Mouse (Mus musculus): ENCODE data around the gene 1110032F04Rik. TPM values are rescaled to one million over a fixed set of nuclear protein-coding genes. Genes with fewer than 3 reads are reported as not detected.

The 1110032F04Rik gene
- total and polyA plus RNA-seq, 3 experiments: 0.64 to 1.2 (median 0.76) TPM

DNA sequence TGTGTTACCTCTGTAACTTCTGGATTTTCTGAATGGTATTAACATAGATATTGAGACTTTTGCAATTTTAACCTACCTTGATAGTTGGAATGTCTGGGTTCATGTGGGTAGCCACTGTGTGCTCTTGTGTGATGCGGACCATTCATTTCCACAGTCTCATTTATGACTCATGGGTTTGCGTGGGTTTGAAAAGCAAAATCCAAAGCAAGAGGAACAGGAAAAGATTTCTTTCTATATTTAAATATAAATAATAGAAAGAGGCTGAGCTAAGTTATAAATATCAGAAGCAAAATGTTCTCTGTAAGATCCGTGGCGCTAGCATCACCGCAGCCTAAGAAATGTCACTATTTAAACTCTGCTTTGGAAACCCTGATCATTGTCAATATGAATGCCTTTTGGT, 41.7 kb upstream of the 1110032F04Rik start:
- TF ChIP-seq CTCF (IDR thresholded peaks at IDR 0.05) (no peak), POLR2A (IDR thresholded peaks at IDR 0.05; ENCODE audit: insufficient read depth, low read depth, low read length) (no peak), EP300 (IDR thresholded peaks at IDR 0.05; ENCODE audit: insufficient read depth, low read depth, low read length) (no peak)
- Histone ChIP-seq H3K4me1 (ENCODE audit: control insufficient read depth, insufficient read depth, low read length) (no peaks in the 10 kb centered on the region), H3K27me3 (ENCODE audit: control insufficient read depth, insufficient read depth, low read length) (no peaks in the 10 kb centered on the region), H3K9ac (ENCODE audit: low read depth, low read length) (no peak overlapping the region), H3K4me3 (no peak overlapping the region), H3K27ac (no peak overlapping the region), H3K36me3 (ENCODE audit: control insufficient read depth, insufficient read depth, low read length) (no peaks in the 10 kb centered on the region), H3K79me2 (replicated peaks; ENCODE audit: control insufficient read depth, insufficient read depth, low read length) (no peaks in the 10 kb centered on the region)
- intact Hi-C loops (cut with DNase I): no loop called here
- 88% methylated on average over 5 of the region's 5 CpGs for WGBS
- DNase-seq: no peak

DNA sequence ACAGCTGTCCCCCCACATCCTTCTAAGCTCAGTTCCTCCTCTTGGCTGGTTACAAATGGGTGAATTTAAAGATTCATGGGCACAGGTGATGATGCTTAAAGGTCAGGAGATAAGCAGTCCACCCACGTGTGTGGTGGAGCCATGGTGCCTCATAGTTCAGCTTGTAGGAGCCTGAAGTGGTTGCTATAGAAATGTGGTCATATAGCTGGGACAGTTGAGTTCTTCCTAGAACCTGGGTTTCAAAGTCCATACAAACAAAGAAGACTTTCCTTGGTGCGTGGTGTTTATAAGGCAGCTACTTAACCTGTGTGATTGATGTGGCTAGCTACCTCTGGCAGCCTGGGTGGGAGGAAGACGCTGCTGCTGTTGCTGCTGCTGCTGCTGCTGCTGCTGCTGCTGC, 39.4 kb upstream of the 1110032F04Rik start:
- Histone ChIP-seq H3K36me3 (ENCODE audit: control insufficient read depth, insufficient read depth, low read length) (no peaks in the 10 kb centered on the region), H3K79me2 (replicated peaks; ENCODE audit: control insufficient read depth, insufficient read depth, low read length) (no peaks in the 10 kb centered on the region), H3K27me3 (ENCODE audit: control insufficient read depth, insufficient read depth, low read length) (no peaks in the 10 kb centered on the region), H3K9ac (ENCODE audit: low read depth, low read length) (no peak overlapping the region), H3K27ac (no peak overlapping the region), H3K4me3 (no peak overlapping the region), H3K4me1 (ENCODE audit: control insufficient read depth, insufficient read depth, low read length) (no peaks in the 10 kb centered on the region)
- 81% methylated on average over 3 of the region's 3 CpGs for WGBS
- no peak for DNase-seq
- TF ChIP-seq CTCF (IDR thresholded peaks at IDR 0.05) (no peak), POLR2A (IDR thresholded peaks at IDR 0.05; ENCODE audit: insufficient read depth, low read depth, low read length) (no peak), EP300 (IDR thresholded peaks at IDR 0.05; ENCODE audit: insufficient read depth, low read depth, low read length) (no peak)
- intact Hi-C loops (cut with DNase I): no loop called here

- no peak for DNase-seq
- TF ChIP-seq EP300 (IDR thresholded peaks at IDR 0.05; ENCODE audit: insufficient read depth, low read depth, low read length) (no peak), CTCF (IDR thresholded peaks at IDR 0.05) (no peak), POLR2A (IDR thresholded peaks at IDR 0.05; ENCODE audit: insufficient read depth, low read depth, low read length) (no peak)
- H3K4me1 ChIP-seq (ENCODE audit: control insufficient read depth, insufficient read depth, low read length): no peaks in the 10 kb centered on the region
- no peaks in the 10 kb centered on the region for H3K36me3 ChIP-seq (ENCODE audit: control insufficient read depth, insufficient read depth, low read length)
- H3K79me2 ChIP-seq (replicated peaks; ENCODE audit: control insufficient read depth, insufficient read depth, low read length): no peaks in the 10 kb centered on the region
- no peaks in the 10 kb centered on the region for H3K27me3 ChIP-seq (ENCODE audit: control insufficient read depth, insufficient read depth, low read length)
- H3K27ac ChIP-seq: no peak overlapping the region
- no peak overlapping the region for H3K4me3 ChIP-seq
- no peak overlapping the region for H3K9ac ChIP-seq (ENCODE audit: low read depth, low read length)
- 82% methylated on average over 6 of the region's 6 CpGs for WGBS
- intact Hi-C loops (cut with DNase I): no loop called here
Observed at GRCm38 (mm10) chr3:68836857-68837499, 32.4 kb upstream of the 1110032F04Rik start.

- no peaks in the 10 kb centered on the region for H3K27me3 ChIP-seq (ENCODE audit: control insufficient read depth, insufficient read depth, low read length)
- no peak for DNase-seq
- no peaks in the 10 kb centered on the region for H3K36me3 ChIP-seq (ENCODE audit: control insufficient read depth, insufficient read depth, low read length)
- TF ChIP-seq POLR2A (IDR thresholded peaks at IDR 0.05; ENCODE audit: insufficient read depth, low read depth, low read length) (no peak), EP300 (IDR thresholded peaks at IDR 0.05; ENCODE audit: insufficient read depth, low read depth, low read length) (no peak), CTCF (IDR thresholded peaks at IDR 0.05) (no peak)
- WGBS: 54% methylated on average over 4 of the region's 4 CpGs
- no peaks in the 10 kb centered on the region for H3K79me2 ChIP-seq (replicated peaks; ENCODE audit: control insufficient read depth, insufficient read depth, low read length)
- H3K4me1 ChIP-seq (ENCODE audit: control insufficient read depth, insufficient read depth, low read length): no peaks in the 10 kb centered on the region
- no peak overlapping the region for H3K4me3 ChIP-seq
- H3K9ac ChIP-seq (ENCODE audit: low read depth, low read length): no peak overlapping the region
- intact Hi-C loops (cut with DNase I): no loop called here
- no peak overlapping the region for H3K27ac ChIP-seq
Observed at GRCm38 (mm10) chr3:68840206-68840605, 29.2 kb upstream of the 1110032F04Rik start.

- DNase-seq: no peak
- WGBS: 95% methylated on average over 4 of the region's 4 CpGs
Observed at GRCm38 (mm10) chr3:68844025-68844424, 25.4 kb upstream of the 1110032F04Rik start.

DNA sequence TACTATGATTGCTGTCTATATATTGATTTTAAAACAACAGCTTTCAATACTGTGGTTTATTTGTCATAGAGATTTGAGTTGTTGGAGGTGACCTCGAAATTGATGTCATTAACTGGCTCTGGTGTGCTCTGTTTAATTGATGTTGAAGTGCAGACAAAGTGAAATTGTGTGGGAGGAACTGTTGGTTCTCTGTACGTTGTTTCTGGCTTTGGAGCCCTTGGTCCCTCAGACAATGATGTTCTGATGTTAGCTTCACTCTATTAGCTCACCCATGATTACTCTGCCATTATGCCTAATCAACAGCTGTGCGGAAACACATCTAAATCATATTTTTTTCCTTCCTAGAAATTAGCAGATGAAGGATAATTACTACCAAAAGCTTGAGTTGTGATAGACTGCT, 21.1 kb upstream of the 1110032F04Rik start:
- Histone ChIP-seq H3K4me3 (no peak overlapping the region), H3K27ac (no peak overlapping the region), H3K36me3 (ENCODE audit: control insufficient read depth, insufficient read depth, low read length) (no peaks in the 10 kb centered on the region), H3K79me2 (replicated peaks; ENCODE audit: control insufficient read depth, insufficient read depth, low read length) (no peaks in the 10 kb centered on the region), H3K4me1 (ENCODE audit: control insufficient read depth, insufficient read depth, low read length) (no peaks in the 10 kb centered on the region), H3K27me3 (ENCODE audit: control insufficient read depth, insufficient read depth, low read length) (no peaks in the 10 kb centered on the region), H3K9ac (ENCODE audit: low read depth, low read length) (no peak overlapping the region)
- no peak for DNase-seq
- intact Hi-C loops (cut with DNase I): no loop called here
- TF ChIP-seq CTCF (IDR thresholded peaks at IDR 0.05) (no peak), EP300 (IDR thresholded peaks at IDR 0.05; ENCODE audit: insufficient read depth, low read depth, low read length) (no peak)
- 58% methylated on average over 3 of the region's 3 CpGs for WGBS

More at GRCm38 (mm10) chr3:68844025-68844424, 25.4 kb upstream of the 1110032F04Rik start:
- no peaks in the 10 kb centered on the region for H3K27me3 ChIP-seq (ENCODE audit: control insufficient read depth, insufficient read depth, low read length)
- no peak overlapping the region for H3K4me3 ChIP-seq
- H3K27ac ChIP-seq: no peak overlapping the region
- no peak for TF ChIP-seq CTCF (IDR thresholded peaks at IDR 0.05)
- TF ChIP-seq POLR2A (IDR thresholded peaks at IDR 0.05; ENCODE audit: insufficient read depth, low read depth, low read length): no peak
- no peak for TF ChIP-seq EP300 (IDR thresholded peaks at IDR 0.05; ENCODE audit: insufficient read depth, low read depth, low read length)
- H3K79me2 ChIP-seq (replicated peaks; ENCODE audit: control insufficient read depth, insufficient read depth, low read length): no peaks in the 10 kb centered on the region
- intact Hi-C loops (cut with DNase I): no loop called here
- no peaks in the 10 kb centered on the region for H3K4me1 ChIP-seq (ENCODE audit: control insufficient read depth, insufficient read depth, low read length)
- H3K9ac ChIP-seq (ENCODE audit: low read depth, low read length): no peak overlapping the region
- H3K36me3 ChIP-seq (ENCODE audit: control insufficient read depth, insufficient read depth, low read length): no peaks in the 10 kb centered on the region

All from heart, adult 2 months (tissue).